Mouse (Mus musculus): ENCODE data around the gene Trpm3. TPM values are rescaled to one million over a fixed set of nuclear protein-coding genes. Genes with fewer than 3 reads are reported as not detected.

The Trpm3 gene
- 4.3 and 4.5 TPM in 2 replicates for polyA plus RNA-seq (2015; fragmentation: Nextera tagmentation; extraction: Ambion mirVana)

GRCm38 (mm10) chr19:22138590-22139421 is at the start of gene Trpm3:
Gene Trpm3 (plus strand): TSS chr19:22139046.
- under 1% methylated on average over 39 of the region's 39 CpGs for WGBS
- H3K4me1 ChIP-seq: peaks cover 6% of the 10 kb centered on the region
- H3K9ac ChIP-seq: no peak within 1 kb of the TSS
- no peak within 1 kb of the TSS for H3K27ac ChIP-seq
- no peaks in the 10 kb centered on the region for H3K36me3 ChIP-seq
- H3K4me3 ChIP-seq: peak within 1 kb of the TSS; percentile 23
- H3K4me2 ChIP-seq: peak within 1 kb of the TSS; percentile 38
- H3K27me3 ChIP-seq: peaks cover 13% of the 10 kb centered on the region; the same call in 1 of the 2 replicates
- peak; percentile 76; the same call in 1 of the 2 replicates for ATAC-seq (ENCODE audit: insufficient number of reproducible peaks, low FRiP score, low TSS enrichment, low read depth)
- no peaks in the 10 kb centered on the region for H3K9me3 ChIP-seq

GRCm38 (mm10) chr19:22100582-22100981 is 38.3 kb upstream of the Trpm3 start:
- Histone ChIP-seq H3K4me3 (no peak overlapping the region), H3K27ac (no peak overlapping the region), H3K9me3 (no peaks in the 10 kb centered on the region), H3K9ac (no peak overlapping the region), H3K36me3 (no peaks in the 10 kb centered on the region), H3K4me1 (no peaks in the 10 kb centered on the region), H3K4me2 (no peak overlapping the region), H3K27me3 (no peaks in the 10 kb centered on the region)
- 36% methylated on average over 4 of the region's 4 CpGs for WGBS
- no peak for ATAC-seq (ENCODE audit: insufficient number of reproducible peaks, low FRiP score, low TSS enrichment, low read depth)

GRCm38 (mm10) chr19:22103865-22104264 is 35.0 kb upstream of the Trpm3 start:
- Histone ChIP-seq H3K4me2 (no peak overlapping the region), H3K9ac (no peak overlapping the region), H3K27me3 (no peaks in the 10 kb centered on the region), H3K27ac (no peak overlapping the region), H3K4me3 (no peak overlapping the region), H3K36me3 (no peaks in the 10 kb centered on the region), H3K9me3 (no peaks in the 10 kb centered on the region), H3K4me1 (no peaks in the 10 kb centered on the region)
- ATAC-seq (ENCODE audit: insufficient number of reproducible peaks, low FRiP score, low TSS enrichment, low read depth): no peak
- 75% methylated on average over 4 of the region's 4 CpGs for WGBS

- Histone ChIP-seq H3K27me3 (no peaks in the 10 kb centered on the region), H3K4me3 (no peak overlapping the region), H3K4me1 (no peaks in the 10 kb centered on the region), H3K36me3 (no peaks in the 10 kb centered on the region), H3K4me2 (no peak overlapping the region), H3K9me3 (no peaks in the 10 kb centered on the region), H3K27ac (no peak overlapping the region), H3K9ac (no peak overlapping the region)
- WGBS: 68% methylated on average over 7 of the region's 7 CpGs
- no peak for ATAC-seq (ENCODE audit: insufficient number of reproducible peaks, low FRiP score, low TSS enrichment, low read depth)
Observed at GRCm38 (mm10) chr19:22104848-22105484, 33.9 kb upstream of the Trpm3 start.

GRCm38 (mm10) chr19:22105648-22106047 is 33.2 kb upstream of the Trpm3 start:
- H3K4me3 ChIP-seq: no peak overlapping the region
- H3K9ac ChIP-seq: no peak overlapping the region
- no peak overlapping the region for H3K4me2 ChIP-seq
- no peaks in the 10 kb centered on the region for H3K4me1 ChIP-seq
- H3K27me3 ChIP-seq: no peaks in the 10 kb centered on the region
- H3K36me3 ChIP-seq: no peaks in the 10 kb centered on the region
- H3K27ac ChIP-seq: no peak overlapping the region
- 56% methylated on average over 2 of the region's 2 CpGs for WGBS
- no peaks in the 10 kb centered on the region for H3K9me3 ChIP-seq
- no peak for ATAC-seq (ENCODE audit: insufficient number of reproducible peaks, low FRiP score, low TSS enrichment, low read depth)

- no peaks in the 10 kb centered on the region for H3K4me1 ChIP-seq
- no peaks in the 10 kb centered on the region for H3K9me3 ChIP-seq
- 75% methylated on average over 8 of the region's 8 CpGs for WGBS
- H3K4me2 ChIP-seq: no peak overlapping the region
- no peaks in the 10 kb centered on the region for H3K36me3 ChIP-seq
- H3K4me3 ChIP-seq: no peak overlapping the region
- H3K27ac ChIP-seq: no peak overlapping the region
- ATAC-seq (ENCODE audit: insufficient number of reproducible peaks, low FRiP score, low TSS enrichment, low read depth): no peak
- no peaks in the 10 kb centered on the region for H3K27me3 ChIP-seq
- no peak overlapping the region for H3K9ac ChIP-seq
Observed at GRCm38 (mm10) chr19:22108893-22109463, 29.9 kb upstream of the Trpm3 start.

GRCm38 (mm10) chr19:22120976-22121375 is 17.9 kb upstream of the Trpm3 start:
- 62% methylated on average over 2 of the region's 2 CpGs for WGBS
- no peaks in the 10 kb centered on the region for H3K4me1 ChIP-seq

GRCm38 (mm10) chr19:22121631-22122030 is 17.2 kb upstream of the Trpm3 start:
- H3K4me3 ChIP-seq: no peak overlapping the region
- no peak overlapping the region for H3K4me2 ChIP-seq
- no peaks in the 10 kb centered on the region for H3K4me1 ChIP-seq
- no peaks in the 10 kb centered on the region for H3K27me3 ChIP-seq
- H3K27ac ChIP-seq: no peak overlapping the region
- no peaks in the 10 kb centered on the region for H3K9me3 ChIP-seq
- no peaks in the 10 kb centered on the region for H3K36me3 ChIP-seq
- 76% methylated on average over 2 of the region's 2 CpGs for WGBS
- no peak for ATAC-seq (ENCODE audit: insufficient number of reproducible peaks, low FRiP score, low TSS enrichment, low read depth)
- no peak overlapping the region for H3K9ac ChIP-seq

More at GRCm38 (mm10) chr19:22120976-22121375, 17.9 kb upstream of the Trpm3 start:
- no peak overlapping the region for H3K9ac ChIP-seq
- H3K36me3 ChIP-seq: no peaks in the 10 kb centered on the region
- ATAC-seq (ENCODE audit: insufficient number of reproducible peaks, low FRiP score, low TSS enrichment, low read depth): no peak
- H3K4me3 ChIP-seq: no peak overlapping the region
- H3K9me3 ChIP-seq: no peaks in the 10 kb centered on the region
- H3K4me2 ChIP-seq: no peak overlapping the region
- H3K27me3 ChIP-seq: no peaks in the 10 kb centered on the region
- no peak overlapping the region for H3K27ac ChIP-seq

GRCm38 (mm10) chr19:22132626-22133025 is 6.2 kb upstream of the Trpm3 start:
- Histone ChIP-seq H3K27ac (no peak overlapping the region), H3K36me3 (no peaks in the 10 kb centered on the region), H3K4me3 (no peak overlapping the region), H3K4me2 (no peak overlapping the region), H3K4me1 (no peaks in the 10 kb centered on the region), H3K27me3 (peaks cover 2% of the 10 kb centered on the region; the same call in 1 of the 2 replicates), H3K9ac (no peak overlapping the region), H3K9me3 (no peaks in the 10 kb centered on the region)
- 56% methylated on average over 3 of the region's 3 CpGs for WGBS
- ATAC-seq (ENCODE audit: insufficient number of reproducible peaks, low FRiP score, low TSS enrichment, low read depth): no peak

GRCm38 (mm10) chr19:22178549-22178948 is 39.7 kb downstream of the Trpm3 start:
- no peak for ATAC-seq (ENCODE audit: insufficient number of reproducible peaks, low FRiP score, low TSS enrichment, low read depth)
- Histone ChIP-seq H3K4me1 (no peaks in the 10 kb centered on the region), H3K9ac (no peak overlapping the region), H3K36me3 (no peaks in the 10 kb centered on the region), H3K4me3 (no peak overlapping the region), H3K4me2 (no peak overlapping the region), H3K27me3 (no peaks in the 10 kb centered on the region), H3K9me3 (no peaks in the 10 kb centered on the region), H3K27ac (no peak overlapping the region)
- WGBS: 75% methylated on average over 4 of the region's 4 CpGs

GRCm38 (mm10) chr19:22179017-22179416 is 40.2 kb downstream of the Trpm3 start:
- no peak for ATAC-seq (ENCODE audit: insufficient number of reproducible peaks, low FRiP score, low TSS enrichment, low read depth)
- H3K27me3 ChIP-seq: no peaks in the 10 kb centered on the region
- H3K9ac ChIP-seq: no peak overlapping the region
- H3K4me3 ChIP-seq: no peak overlapping the region
- H3K9me3 ChIP-seq: no peaks in the 10 kb centered on the region
- H3K27ac ChIP-seq: no peak overlapping the region
- no peak overlapping the region for H3K4me2 ChIP-seq
- no peaks in the 10 kb centered on the region for H3K36me3 ChIP-seq
- WGBS: 92% methylated on average over 2 of the region's 2 CpGs
- no peaks in the 10 kb centered on the region for H3K4me1 ChIP-seq

- WGBS: 87% methylated on average over 3 of the region's 3 CpGs
- no peak overlapping the region for H3K9ac ChIP-seq
- H3K9me3 ChIP-seq: no peaks in the 10 kb centered on the region
- H3K27ac ChIP-seq: no peak overlapping the region
- H3K4me1 ChIP-seq: no peaks in the 10 kb centered on the region
- no peak overlapping the region for H3K4me2 ChIP-seq
- H3K4me3 ChIP-seq: no peak overlapping the region
- H3K27me3 ChIP-seq: no peaks in the 10 kb centered on the region
- no peak for ATAC-seq (ENCODE audit: insufficient number of reproducible peaks, low FRiP score, low TSS enrichment, low read depth)
- H3K36me3 ChIP-seq: no peaks in the 10 kb centered on the region
Observed at GRCm38 (mm10) chr19:22180136-22180535, 41.3 kb downstream of the Trpm3 start.
